Mouse (Mus musculus) hindbrain, embryonic 14.5 days (tissue): ENCODE measurements at regions not wholly inside any gene's neighbourhood (a gene's known extent, or its start where the extent isn't known, plus 50 kb on each side); places are given as distances from the start of the nearest gene placed in this dataset.

Experiments used
- ATAC-seq: fragments of 200-750 bp; cut with Nextera tagmentation; 2 replicates; pipeline ENCODE4 v1.8.0; 2017; ENCODE audit warnings: moderate number of reproducible peaks, mild to moderate bottlenecking, moderate TSS enrichment, moderate library complexity; ENCODE audit not compliant: low FRiP score
- DNase-seq: peaks from one replicate; pipeline ENCODE4 v3.0.0-alpha.2; 2015; ENCODE audit warnings: low spot score
- H3K27ac ChIP-seq: fragments of 300-500 bp; sonication (generic); 2 replicates; pipeline ENCODE4 v1.5.1; 2014; ENCODE audit warnings: mild to moderate bottlenecking, moderate library complexity
- H3K27me3 ChIP-seq: fragments of 300-500 bp; sonication (generic); 2 replicates; pipeline ENCODE4 v1.6.1; 2014; ENCODE audit warnings: mild to moderate bottlenecking, low read length, mixed read lengths; ENCODE audit not compliant: control insufficient read depth, insufficient read depth
- H3K36me3 ChIP-seq: fragments of 300-500 bp; sonication (generic); replicated peaks from 2 replicates; pipeline ENCODE4 v1.6.1; 2014; ENCODE audit not compliant: control insufficient read depth, insufficient read depth
- H3K4me1 ChIP-seq: fragments of 300-500 bp; sonication (generic); replicated peaks from 2 replicates; pipeline ENCODE4 v1.6.1; 2014; ENCODE audit warnings: antibody characterized with exemption, low read length, mixed read lengths; ENCODE audit not compliant: control insufficient read depth, insufficient read depth
- H3K4me2 ChIP-seq: fragments of 300-500 bp; sonication (generic); replicated peaks from 2 replicates; pipeline ENCODE4 v1.6.1; 2014; ENCODE audit warnings: mild to moderate bottlenecking, moderate library complexity
- H3K4me3 ChIP-seq: fragments of 300-500 bp; sonication (generic); replicated peaks from 2 replicates; pipeline ENCODE4 v1.5.1; 2014; ENCODE audit warnings: mild to moderate bottlenecking, low read length
- H3K9ac ChIP-seq: fragments of 300-500 bp; sonication (generic); 2 replicates; pipeline ENCODE4 v1.6.1; 2014
- H3K9me3 ChIP-seq: fragments of 300-500 bp; sonication (generic); 2 replicates; pipeline ENCODE4 v1.6.1; 2016; ENCODE audit warnings: low read length; ENCODE audit not compliant: control insufficient read depth
- WGBS: fragments of 180-500 bp; shearing (Covaris S2); extraction: QIAGEN DNeasy Blood & Tissue Kit; methylation state at CpG from one replicate; pipeline ENCODE4 v1.1.7; 2014; 5-methylcytosine and 5-hydroxymethylcytosine counted together

- Histone ChIP-seq H3K27me3 (no peaks in the 10 kb centered on the region), H3K4me3 (no peak overlapping the region), H3K27ac (no peak overlapping the region), H3K4me1 (no peaks in the 10 kb centered on the region), H3K4me2 (no peak overlapping the region), H3K9me3 (no peaks in the 10 kb centered on the region), H3K9ac (no peak overlapping the region), H3K36me3 (no peaks in the 10 kb centered on the region)
- DNase-seq (no peak), ATAC-seq (no peak)
- 73% methylated on average over 6 of the region's 6 CpGs for WGBS
These were observed 117.4 kb upstream of the Etl4 start for GRCm38 (mm10) chr2:19792177-19792576.

- Histone ChIP-seq H3K9ac (no peak overlapping the region), H3K4me3 (no peak overlapping the region), H3K9me3 (no peaks in the 10 kb centered on the region), H3K4me1 (no peaks in the 10 kb centered on the region), H3K27ac (no peak overlapping the region), H3K36me3 (no peaks in the 10 kb centered on the region), H3K27me3 (no peaks in the 10 kb centered on the region), H3K4me2 (no peak overlapping the region)
- ATAC-seq (no peak), DNase-seq (no peak)
- 36% methylated on average over 2 of the region's 2 CpGs for WGBS
These were observed 112.8 kb upstream of the Etl4 start for GRCm38 (mm10) chr2:19796790-19797189.
